Mouse (Mus musculus) lung, adult 2 months (tissue): ENCODE measurements around the gene Hmgcs1. TPM values are rescaled to one million over a fixed set of nuclear protein-coding genes. Genes with fewer than 3 reads are reported as not detected.

Source experiments
- DNase-seq: peaks from one replicate; pipeline ENCODE4 v3.0.0; 2022
- H3K4me1 ChIP-seq: fragments of 200-500 bp; 2 replicates; pipeline ENCODE4 v1.6.1; 2011; ENCODE audit warnings: low read length; ENCODE audit not compliant: control insufficient read depth, insufficient read depth
- H3K4me3 ChIP-seq: fragments of 200-500 bp; replicated peaks from 2 replicates; pipeline ENCODE3; 2011; ENCODE audit warnings: low read depth, mild to moderate bottlenecking, control low read depth, low read length; ENCODE audit errors: extremely low read depth
- CTCF ChIP-seq: fragments of 200-500 bp; IDR thresholded peaks from 2 replicates; pipeline ENCODE4 v1.5.1; 2011; ENCODE audit warnings: mild to moderate bottlenecking, low read length, control low read depth; ENCODE audit not compliant: insufficient read depth
- POLR2A ChIP-seq: fragments of 200-500 bp; IDR thresholded peaks from 2 replicates; pipeline ENCODE4 v1.6.1; 2011; ENCODE audit warnings: low read depth, mild to moderate bottlenecking, control low read depth, low read length, borderline replicate concordance; ENCODE audit errors: extremely low read depth
- whole genome bisulfite sequencing: fragments of 180-500 bp; shearing (Covaris S2); methylation state at CpG from one replicate; pipeline ENCODE4 v1.1.7; 2018; 5-methylcytosine and 5-hydroxymethylcytosine counted together
- polyA plus RNA-seq: library from polyadenylated mRNA; depleted of rRNA; stranded (reverse); fragments of >200 nt; gene quantifications from 2 replicates; pipeline ENCODE4 v1.2.3, GENCODE M21; 2012; rRNA removed

Hmgcs1 gene
- polyA plus RNA-seq, 1 experiment = 46.3 TPM

DNA sequence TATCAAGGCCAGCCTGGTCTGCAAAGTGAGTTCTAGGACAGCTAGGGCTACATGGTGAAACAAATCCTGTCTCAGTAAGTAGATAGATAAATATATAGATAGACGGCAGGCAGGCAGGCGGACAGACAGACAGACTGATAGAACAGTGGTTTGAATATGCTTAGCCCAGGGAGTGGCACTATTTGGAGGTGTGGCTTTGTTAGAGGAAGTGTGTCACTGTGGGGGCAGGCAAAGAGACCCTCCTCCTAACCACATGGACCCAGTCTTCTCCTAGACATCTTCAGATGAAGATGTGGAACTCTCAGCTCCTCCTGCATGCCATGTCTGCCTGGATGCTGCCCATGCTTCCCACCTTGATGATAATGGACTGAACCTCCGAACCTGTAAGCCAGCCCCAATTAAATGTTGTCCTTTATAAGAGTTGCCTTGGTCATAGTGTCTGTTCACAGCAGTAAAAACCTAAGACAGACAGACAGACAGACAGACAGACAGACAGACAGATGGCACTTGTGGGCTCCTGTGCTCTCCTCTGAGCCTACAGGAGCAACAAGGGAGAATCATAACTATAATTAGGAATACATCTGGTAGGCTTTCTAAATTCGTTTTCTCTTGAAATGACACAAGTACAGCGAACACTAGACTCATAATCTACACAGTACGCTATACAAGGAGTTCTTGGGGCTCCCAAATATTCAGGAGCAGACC lies 52.7 kb downstream of the Hmgcs1 start:
- TF ChIP-seq POLR2A (no peak), CTCF (no peak)
- H3K4me1 ChIP-seq = peaks cover 4% of the 10 kb centered on the region; the same call in 1 of the 2 replicates
- WGBS = 84% methylated on average over 6 of the region's 6 CpGs
- no peak overlapping the region for H3K4me3 ChIP-seq
- DNase-seq = no peak

DNA sequence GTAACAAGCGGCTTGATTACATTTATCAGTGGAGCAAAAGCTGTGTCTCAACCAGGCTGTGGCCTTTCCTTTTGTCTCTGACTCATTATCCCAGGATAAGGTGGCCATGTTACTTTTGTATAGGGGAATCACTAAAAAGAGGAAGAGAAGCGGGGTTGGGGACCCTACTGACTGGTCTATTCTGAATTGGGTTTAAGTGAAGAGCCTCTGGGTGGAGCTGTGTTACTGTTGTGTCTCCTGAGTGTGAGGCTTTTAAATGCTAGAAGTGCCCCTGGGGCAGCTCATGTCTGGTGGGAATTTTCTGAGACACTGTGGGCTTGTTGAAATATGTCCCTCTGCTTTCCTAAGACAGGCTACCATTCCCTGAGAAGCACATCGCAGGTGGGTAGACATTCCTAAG lies 53.3 kb downstream of the Hmgcs1 start:
- TF ChIP-seq CTCF = no peak
- no peak for TF ChIP-seq POLR2A

DNA sequence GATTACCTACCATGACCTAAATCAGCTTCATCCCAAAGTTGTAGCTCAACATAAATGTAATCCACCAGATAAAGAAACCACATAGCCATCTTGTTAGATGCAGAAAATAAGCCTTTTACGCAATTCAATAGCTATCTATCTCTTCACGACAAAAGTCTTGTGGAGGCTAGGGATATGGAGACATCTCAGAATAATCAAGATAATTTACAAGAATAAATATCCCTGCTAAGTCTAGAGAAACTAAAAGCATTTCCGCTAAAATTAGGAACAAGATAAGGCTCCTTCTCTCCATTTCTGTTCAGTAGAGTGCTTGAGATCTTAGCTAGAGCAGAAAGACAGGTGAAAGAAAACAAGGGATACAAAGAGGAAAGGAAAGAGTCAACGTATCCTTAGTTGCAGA lies 56.8 kb downstream of the Hmgcs1 start:
- TF ChIP-seq POLR2A = no peak
- 88% methylated on average over 4 of the region's 4 CpGs for WGBS
- no peak for DNase-seq

More for the DNA sequence above, 53.3 kb downstream of the Hmgcs1 start:
- no peak for DNase-seq
- H3K4me3 ChIP-seq = no peak overlapping the region
- H3K4me1 ChIP-seq = peaks cover 4% of the 10 kb centered on the region; the same call in 1 of the 2 replicates
- WGBS = 85% methylated on average over 3 of the region's 3 CpGs

DNA sequence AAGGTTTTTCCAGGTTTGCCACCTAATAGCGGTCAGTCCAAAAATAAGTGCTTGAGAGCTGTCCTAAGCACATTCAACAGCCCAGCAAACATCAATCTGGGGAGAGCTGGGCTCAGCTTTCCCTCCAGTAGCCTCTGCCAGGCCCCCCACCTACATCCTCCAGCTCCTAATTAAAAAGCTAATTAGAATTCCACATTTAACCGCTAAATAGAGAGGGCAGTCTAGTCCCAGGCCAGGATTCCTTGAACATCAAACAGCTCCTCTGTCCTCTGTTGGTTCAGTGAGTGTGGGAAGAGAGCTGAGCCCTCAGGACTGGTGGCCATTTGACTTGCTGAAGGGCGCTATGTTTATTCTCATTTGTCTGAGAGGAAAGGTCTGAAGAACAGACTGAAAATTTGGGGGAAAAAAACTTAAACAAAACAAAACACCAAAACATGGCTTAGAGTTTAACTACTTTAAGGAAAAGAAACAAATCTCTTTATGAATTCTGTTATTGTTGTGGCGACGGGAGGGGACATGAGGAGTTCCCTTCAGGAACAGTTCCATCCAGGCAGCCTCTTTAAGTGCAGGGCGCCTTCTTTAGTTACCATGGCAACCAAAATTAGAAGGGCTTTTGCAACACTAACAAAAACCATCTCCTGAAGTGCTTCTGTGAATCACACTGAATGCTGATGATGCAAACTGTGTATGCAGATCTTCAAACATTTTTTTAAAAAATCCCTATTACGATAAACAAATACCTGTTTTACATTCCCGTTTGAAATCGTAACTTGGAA lies 63.9 kb downstream of the Hmgcs1 start:
- peaks cover 4% of the 10 kb centered on the region for H3K4me1 ChIP-seq
- 66% methylated on average over 9 of the region's 9 CpGs for whole genome bisulfite sequencing
- no peak for TF ChIP-seq CTCF
- no peak for TF ChIP-seq POLR2A

More for the DNA sequence above, 56.8 kb downstream of the Hmgcs1 start:
- H3K4me3 ChIP-seq = no peak overlapping the region
- peaks cover under 1% of the 10 kb centered on the region; the same call in 1 of the 2 replicates for H3K4me1 ChIP-seq

DNA sequence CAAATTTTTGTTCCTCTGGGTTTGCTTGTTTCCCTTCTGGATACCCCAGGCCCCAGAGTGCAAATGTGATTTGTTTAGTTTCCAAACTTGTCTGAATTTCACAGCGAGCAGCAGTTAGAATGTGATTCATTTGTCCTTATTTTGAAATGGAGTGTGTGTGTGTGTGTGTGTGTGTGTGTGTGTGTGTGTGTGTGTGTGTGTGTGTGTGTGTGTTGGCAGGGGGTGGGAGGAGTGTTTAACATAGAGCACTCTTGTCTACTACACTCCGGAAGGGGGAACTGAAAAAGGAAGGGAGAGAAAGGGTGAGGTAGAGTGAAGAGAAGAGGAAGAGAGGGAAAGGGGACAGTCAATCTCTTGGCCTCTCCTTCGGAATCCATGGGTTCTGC lies 64.4 kb downstream of the Hmgcs1 start:
- 31% methylated on average over 3 of the region's 3 CpGs for WGBS
- Histone ChIP-seq H3K4me1 (peaks cover 4% of the 10 kb centered on the region), H3K4me3 (no peak overlapping the region)
- DNase-seq = no peak
- TF ChIP-seq POLR2A = no peak
- no peak for TF ChIP-seq CTCF

More for the DNA sequence above, 63.9 kb downstream of the Hmgcs1 start:
- no peak overlapping the region for H3K4me3 ChIP-seq
- DNase-seq = no peak

DNA sequence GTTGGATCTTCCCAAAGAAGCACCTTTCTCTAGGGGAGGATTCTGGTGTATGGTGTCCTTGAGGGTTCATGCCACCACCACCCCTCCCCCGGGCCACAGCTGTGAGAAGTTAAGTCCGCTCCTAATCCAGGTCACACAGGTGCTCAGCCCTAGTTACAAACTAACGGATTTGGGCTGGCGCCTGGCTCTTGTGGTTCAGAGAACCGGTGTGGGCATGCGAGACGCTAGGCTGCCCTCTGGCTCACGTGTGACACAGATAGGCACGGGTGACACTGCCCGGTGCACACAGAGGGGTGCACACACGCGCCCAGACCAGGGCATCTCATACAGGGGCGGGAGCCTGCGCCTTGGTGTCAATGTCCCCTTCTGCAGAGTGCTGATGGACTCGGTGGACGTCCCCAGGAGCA lies 65.0 kb downstream of the Hmgcs1 start:
- H3K4me1 ChIP-seq = peaks cover 4% of the 10 kb centered on the region
- WGBS = 2% methylated on average over 16 of the region's 16 CpGs
- peak overlapping the region; percentile 65 for H3K4me3 ChIP-seq
- TF ChIP-seq CTCF (no peak), POLR2A (no peak)
- no peak for DNase-seq

DNA sequence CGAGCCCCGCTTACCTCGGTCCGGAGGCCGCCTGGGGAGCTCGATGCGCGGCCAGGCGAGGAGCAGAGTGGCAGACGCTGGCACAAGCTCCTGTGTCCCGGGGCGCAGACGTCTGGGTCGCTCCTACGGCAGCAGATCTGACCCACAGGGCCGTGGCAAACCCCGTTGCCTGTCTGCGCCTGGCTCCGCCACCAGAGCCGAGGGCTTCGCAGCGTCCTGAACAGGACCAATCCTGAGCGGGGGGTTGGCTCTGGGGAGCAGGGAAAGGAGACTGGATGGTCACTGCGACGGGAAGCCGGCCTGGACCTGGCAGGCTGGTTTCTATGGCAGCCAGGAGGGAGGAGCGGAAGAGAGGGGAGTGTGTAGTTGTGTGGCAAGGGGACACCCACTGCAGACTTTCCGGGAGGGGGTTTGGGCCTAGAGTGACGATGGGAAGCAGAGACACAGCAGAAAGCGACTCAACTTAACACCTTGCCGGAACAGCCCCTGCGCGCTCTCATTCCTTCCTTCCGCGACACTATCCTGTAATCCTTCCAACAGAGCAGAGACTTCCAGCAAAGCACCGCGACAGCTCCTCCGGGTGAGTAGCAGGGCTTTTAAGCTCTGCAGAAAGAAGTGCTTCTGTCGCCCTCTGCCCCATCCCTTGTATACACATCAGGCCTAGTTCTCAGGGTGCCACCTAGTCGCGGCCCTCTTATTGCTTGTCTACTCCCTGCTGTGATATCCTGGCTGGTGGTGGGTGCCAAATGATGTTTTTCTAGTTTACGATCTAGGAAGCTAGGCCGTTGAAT lies 65.7 kb downstream of the Hmgcs1 start, which contains the start of gene Nim1k:
Gene Nim1k (minus strand): TSS at position 202 of the 791 bp plus-strand sequence.
- TF ChIP-seq POLR2A (peak; percentile 57; the same call in 1 of the 2 replicates), CTCF (no peak)
- peaks cover 4% of the 10 kb centered on the region for H3K4me1 ChIP-seq
- peak within 1 kb of the TSS; percentile 65 for H3K4me3 ChIP-seq
- peak; percentile 67 for DNase-seq
- under 1% methylated on average over 43 of the region's 43 CpGs for WGBS

DNA sequence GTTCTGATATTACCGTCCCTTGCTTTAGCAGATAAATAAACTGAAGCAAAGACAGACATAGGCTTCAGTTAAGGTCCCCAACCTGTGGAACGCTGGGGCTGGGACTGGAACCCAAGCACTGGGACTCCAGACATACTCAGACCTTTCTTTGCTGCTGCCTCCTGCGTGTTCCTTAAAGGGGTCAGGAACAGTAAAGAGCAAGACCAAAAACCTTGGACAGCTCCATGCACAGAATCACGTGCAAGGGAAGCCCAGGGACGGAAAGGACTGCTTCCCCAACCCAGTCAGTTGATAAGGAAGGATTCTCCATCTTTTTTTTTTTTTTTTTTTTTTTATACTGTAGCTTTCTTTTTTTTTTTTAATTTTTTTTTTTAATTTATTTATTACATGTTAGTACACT lies 66.7 kb downstream of the Hmgcs1 start:
- H3K4me3 ChIP-seq = no peak overlapping the region
- TF ChIP-seq POLR2A = no peak
- no peak for TF ChIP-seq CTCF
- 46% methylated on average over 5 of the region's 5 CpGs for WGBS
- H3K4me1 ChIP-seq = peaks cover 4% of the 10 kb centered on the region
- no peak for DNase-seq

Other genes with a start within 250 kb of the Hmgcs1 start
- gene 4833420G17Rik, start 227.6 kb upstream of the Hmgcs1 start, polyA plus RNA-seq = 20.6 and 22.6 TPM in 2 replicates
- gene Tmem267, start 202.3 kb upstream of the Hmgcs1 start, polyA plus RNA-seq = 3.8 and 7.6 TPM in 2 replicates
- gene 3110070M22Rik, start 202.0 kb upstream of the Hmgcs1 start, polyA plus RNA-seq = 2.3 and 3.4 TPM in 2 replicates
- 0.06 and 0.07 TPM in 2 replicates for gene Ccl28, start 66.6 kb upstream of the Hmgcs1 start, polyA plus RNA-seq
- gene Nim1k, start 65.5 kb downstream of the Hmgcs1 start, polyA plus RNA-seq = 0.62 and 0.68 TPM in 2 replicates
- gene Zfp131, start 100.5 kb downstream of the Hmgcs1 start, polyA plus RNA-seq = 6.5 and 11.2 TPM in 2 replicates
- not detected in 2 replicates for gene AF067063, start 139.8 kb downstream of the Hmgcs1 start, polyA plus RNA-seq
- 0.34 TPM in 1 of 2 replicates, not detected in the other for gene D13Ertd608e, start 145.6 kb downstream of the Hmgcs1 start, polyA plus RNA-seq
- not detected in 2 replicates for gene Tcstv1, start 204.4 kb downstream of the Hmgcs1 start, polyA plus RNA-seq
- not detected in 2 replicates for gene Gm21761, start 238.9 kb downstream of the Hmgcs1 start, polyA plus RNA-seq